Mouse (Mus musculus) layer of hippocampus, postnatal 14 days (tissue): ENCODE measurements around the gene Utrn. TPM values are rescaled to one million over a fixed set of nuclear protein-coding genes. Genes with fewer than 3 reads are reported as not detected.
A peak's percentile ranks its signal among the peaks of the same experiment; 100 is the strongest.

Source experiments
- DNase-seq, 2 experiments: peaks; one replicate each; pipeline ENCODE4 v3.0.0; 2021 to 2022; ENCODE audit warnings: low spot score in 2 of 2, mixed read lengths in 1 of 2
- total RNA-seq, 2 experiments: library from RNA; stranded (reverse); gene quantifications; 2 replicates each; pipeline ENCODE4 v1.2.3; 2021

Utrn gene
- total RNA-seq, 2 experiments from 2014 or later = 35.6 to 40.3 TPM

DNA sequence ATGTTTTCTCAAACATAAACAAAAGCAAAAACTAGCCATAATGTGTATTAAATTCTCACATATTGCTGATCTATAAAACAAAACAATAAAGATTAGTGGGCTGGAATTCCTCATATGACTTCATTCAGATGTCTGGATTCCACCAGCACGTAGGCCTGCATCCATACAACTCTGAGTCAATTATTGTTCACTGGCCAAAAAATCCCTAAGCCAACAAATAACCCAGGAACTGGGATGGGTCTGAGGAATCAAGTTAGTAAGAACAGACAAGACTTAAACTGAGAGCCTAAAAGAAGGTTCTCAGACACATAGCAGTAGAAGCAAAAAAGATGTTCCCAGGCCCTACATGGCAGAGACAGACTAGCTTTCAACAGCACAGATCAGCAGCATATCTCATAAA is 65.2 kb downstream of the Utrn start:
- DNase-seq = no peak

DNA sequence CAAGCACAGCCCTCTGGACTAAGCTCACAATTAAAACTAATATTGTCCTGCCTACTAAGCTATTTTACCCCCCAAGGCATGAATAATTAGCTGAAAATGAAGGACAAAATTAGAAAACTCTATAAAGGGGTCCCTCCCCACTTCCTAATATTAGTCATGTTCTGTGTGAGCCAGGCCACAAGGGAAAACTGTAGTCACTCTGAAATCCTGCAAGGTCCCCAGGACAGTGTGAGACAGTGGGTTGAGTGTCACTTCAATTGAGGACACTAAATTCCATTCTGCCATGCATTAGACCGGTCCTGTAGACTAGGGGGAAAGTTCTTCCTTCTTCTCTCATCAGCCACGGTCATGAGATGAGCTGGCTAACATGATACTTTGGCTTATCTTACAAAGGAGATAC is 69.7 kb downstream of the Utrn start:
- no peak for DNase-seq

DNA sequence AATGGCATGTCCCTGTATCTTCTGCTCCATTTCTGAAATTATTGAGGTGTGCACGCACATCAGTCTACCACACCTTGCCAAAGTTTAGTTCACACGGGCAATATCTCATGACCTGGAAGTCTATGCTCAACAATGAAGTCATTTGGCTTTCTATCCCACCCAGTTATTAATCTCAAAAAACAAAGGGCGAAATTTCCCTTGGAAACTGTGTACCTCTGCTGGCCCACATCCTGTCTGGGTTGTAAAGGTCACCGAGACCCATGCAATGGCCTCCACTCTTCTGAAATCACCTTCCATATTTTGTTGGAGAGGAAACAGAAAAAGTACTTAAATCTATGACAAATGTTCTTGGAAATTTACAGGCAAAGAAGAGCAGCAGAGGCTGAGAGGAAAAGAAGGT is 70.9 kb downstream of the Utrn start:
- no peak for DNase-seq

- DNase-seq = no peak
Observed at GRCm38 (mm10) chr10:12796510-12796840, 72.7 kb downstream of the Utrn start.

GRCm38 (mm10) chr10:12795796-12796509 is 73.2 kb downstream of the Utrn start:
- no peak for DNase-seq

DNA sequence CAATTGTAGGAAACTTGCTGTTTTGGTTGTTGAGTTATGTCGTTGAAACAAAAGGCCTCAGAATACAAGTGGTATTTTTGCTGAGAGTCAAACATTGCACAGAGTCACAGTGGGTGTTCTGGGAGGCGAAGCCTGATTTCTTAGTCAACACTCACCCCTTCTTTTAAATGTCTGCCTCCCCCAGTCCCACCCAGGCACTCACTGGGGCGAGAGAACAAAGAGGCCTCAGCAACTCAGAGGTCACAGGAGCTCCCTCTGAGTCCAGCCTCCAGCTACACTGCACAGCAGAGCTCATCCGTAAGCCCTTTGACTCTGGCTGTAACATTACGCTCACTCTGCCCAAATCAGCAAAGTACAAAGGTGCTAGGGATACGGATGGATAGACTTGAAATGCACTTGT is 77.1 kb downstream of the Utrn start:
- DNase-seq = no peak

GRCm38 (mm10) chr10:12790881-12791280 is 78.3 kb downstream of the Utrn start:
- no peak for DNase-seq

DNA sequence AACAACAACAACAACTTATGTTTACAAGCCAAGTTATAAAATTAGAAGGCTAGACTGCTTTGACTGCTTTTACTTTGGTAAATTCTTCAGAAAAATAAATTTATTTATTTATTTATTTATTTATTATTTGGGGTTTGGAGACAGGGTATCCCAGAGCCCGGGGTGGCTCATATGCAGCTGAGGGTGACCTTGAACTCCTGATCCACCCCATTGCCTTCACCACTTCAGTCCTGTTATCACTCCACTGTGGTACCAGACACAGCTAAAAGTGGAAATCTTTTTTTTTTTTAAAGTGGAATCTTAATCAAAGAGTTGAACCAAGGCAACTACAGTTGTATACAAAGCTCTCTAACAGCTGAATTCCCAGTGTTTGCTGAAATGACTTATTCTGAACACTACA is 80.6 kb downstream of the Utrn start:
- DNase-seq = no peak

DNA sequence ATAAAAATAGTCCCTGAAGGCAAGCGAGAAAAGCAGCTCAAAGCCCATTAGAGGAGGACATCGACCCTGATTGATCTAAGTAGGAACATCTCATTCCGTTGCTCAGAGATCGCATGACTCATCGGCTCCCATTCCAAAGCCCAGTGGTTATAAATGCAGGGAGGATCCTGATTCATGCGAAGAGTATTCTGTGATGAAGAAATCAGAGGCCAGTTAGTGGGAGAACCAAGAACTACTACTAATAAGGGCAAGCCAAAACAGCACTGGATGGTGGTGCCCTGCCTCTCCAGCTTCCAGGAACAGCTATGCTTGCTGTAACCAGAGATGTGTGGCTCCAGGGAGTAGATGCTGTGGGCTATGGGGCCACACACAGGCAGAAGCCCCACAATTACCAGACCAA is 81.2 kb downstream of the Utrn start:
- no peak for DNase-seq

DNA sequence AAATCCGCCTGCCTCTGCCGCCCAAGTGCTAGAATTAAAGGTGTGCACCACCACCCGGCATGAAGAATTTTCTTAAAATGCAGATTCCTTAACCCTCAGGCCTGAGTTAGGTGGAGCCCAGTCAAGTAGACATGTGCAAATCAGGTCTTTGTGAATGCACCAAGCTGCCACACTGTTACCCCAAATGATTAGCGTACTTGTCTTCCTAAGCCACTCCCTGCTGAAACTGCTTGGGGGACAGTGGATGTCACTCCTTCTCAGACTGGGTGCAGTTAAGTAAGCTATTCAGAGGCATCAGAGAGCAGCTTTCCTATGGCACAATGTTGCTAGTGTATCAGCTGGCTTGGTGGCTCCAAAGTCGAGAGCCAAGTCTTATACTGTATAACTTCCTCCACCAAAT is 83.9 kb downstream of the Utrn start:
- DNase-seq = no peak

GRCm38 (mm10) chr10:12781381-12781907 is 87.7 kb downstream of the Utrn start:
- DNase-seq = no peak

GRCm38 (mm10) chr10:12773178-12773577 is 96.0 kb downstream of the Utrn start:
- no peak for DNase-seq

- no peak for DNase-seq
Observed at GRCm38 (mm10) chr10:12771511-12771910, 97.7 kb downstream of the Utrn start.

- no peak for DNase-seq
Observed at GRCm38 (mm10) chr10:12762668-12763067, 106.5 kb downstream of the Utrn start.

- DNase-seq = no peak
Observed at GRCm38 (mm10) chr10:12758702-12758988, 110.5 kb downstream of the Utrn start.

- peak in 1 of 2 experiments; percentile 44 for DNase-seq
Observed at GRCm38 (mm10) chr10:12757943-12758701, 111.0 kb downstream of the Utrn start.

DNA sequence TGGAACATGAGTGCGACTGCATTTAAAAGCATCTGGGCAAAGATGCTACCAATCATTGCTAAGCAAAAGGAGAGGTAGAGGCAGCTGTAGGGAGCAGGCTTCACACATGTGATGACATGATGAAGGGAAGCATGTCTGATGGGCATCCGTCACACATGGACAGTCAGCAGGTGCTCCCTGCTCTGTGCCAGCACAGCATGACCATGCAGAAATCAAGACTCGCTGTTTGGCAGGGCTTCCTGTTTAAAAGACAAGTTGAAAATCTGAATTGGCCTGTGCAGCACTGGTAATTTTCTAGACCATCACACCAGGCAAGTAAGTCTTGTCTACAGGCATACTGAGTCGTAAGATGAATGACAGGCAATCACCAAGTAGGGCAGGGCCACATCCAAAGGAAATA is 112.5 kb downstream of the Utrn start:
- DNase-seq = no peak

- DNase-seq = no peak
Observed at GRCm38 (mm10) chr10:12754911-12755310, 114.3 kb downstream of the Utrn start.

DNA sequence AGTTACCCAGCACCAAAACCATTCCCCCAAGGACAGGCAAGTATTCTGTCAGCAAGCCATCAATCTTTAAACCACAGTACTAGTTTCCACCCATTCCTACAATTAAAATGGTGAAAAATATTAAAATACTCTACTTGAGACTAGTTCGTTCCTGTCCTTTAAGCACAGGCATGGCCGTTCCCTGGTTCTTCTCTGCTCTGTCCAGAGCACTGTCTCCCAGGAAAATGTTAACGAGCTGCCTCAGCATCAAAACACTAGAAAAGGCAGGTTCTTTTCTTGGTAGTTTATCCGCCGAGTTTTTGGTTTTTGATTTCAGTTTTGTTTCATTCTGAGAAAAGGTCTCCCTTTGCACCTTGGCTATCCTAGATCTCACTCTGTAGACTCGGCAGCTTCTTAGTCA is 115.0 kb downstream of the Utrn start:
- no peak for DNase-seq

DNA sequence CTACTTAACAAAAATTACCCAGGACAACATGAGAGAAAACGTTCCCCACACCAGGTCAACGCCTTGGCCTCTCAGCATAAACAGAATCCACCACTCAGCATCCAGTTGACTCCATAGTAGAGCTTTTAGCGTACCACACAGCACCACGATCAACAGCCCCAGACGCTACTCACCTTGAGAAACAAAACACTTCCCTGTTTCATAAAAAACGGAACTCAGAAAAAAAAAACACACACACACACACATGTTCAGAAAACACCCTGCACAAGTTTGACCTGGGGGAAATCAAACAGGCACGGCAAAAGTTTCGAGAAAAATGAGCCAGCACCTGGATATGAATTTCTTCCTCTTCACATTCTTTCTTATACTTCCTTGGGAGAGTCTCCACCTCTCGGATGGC is 125.4 kb downstream of the Utrn start:
- DNase-seq = no peak

GRCm38 (mm10) chr10:12739302-12739987 is 129.7 kb downstream of the Utrn start:
- DNase-seq = no peak

DNA sequence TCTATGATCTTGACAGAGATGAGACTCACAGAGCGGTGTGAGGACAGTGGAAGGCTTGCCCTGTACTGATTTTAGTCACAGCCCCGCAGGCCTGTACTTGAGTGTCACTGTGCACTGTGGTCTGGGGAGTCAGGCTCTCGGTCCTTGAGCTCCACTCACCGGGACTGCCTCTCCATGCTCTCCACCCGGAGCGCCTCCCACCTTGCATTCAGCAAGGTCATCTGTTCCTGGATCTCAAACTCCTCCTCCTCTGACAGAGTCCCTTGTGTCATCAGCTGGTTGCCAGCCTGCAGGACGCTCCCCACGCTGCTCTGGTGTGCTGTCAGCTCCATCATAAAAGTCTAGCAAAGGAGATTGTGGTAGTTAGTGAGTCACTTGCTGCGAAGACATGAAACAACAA is 131.2 kb downstream of the Utrn start:
- no peak for DNase-seq
